Mouse (Mus musculus): ENCODE data around the gene Spata13. TPM values are rescaled to one million over a fixed set of nuclear protein-coding genes. Genes with fewer than 3 reads are reported as not detected.

Spata13 gene
- 2.5 TPM for polyA plus RNA-seq (2014; fragmentation: Illumina TruSeq; extraction: RNeasy Lipid Tissue Mini Kit (QIAGEN cat#74804); ENCODE audit: low read depth, low replicate concordance)

DNA sequence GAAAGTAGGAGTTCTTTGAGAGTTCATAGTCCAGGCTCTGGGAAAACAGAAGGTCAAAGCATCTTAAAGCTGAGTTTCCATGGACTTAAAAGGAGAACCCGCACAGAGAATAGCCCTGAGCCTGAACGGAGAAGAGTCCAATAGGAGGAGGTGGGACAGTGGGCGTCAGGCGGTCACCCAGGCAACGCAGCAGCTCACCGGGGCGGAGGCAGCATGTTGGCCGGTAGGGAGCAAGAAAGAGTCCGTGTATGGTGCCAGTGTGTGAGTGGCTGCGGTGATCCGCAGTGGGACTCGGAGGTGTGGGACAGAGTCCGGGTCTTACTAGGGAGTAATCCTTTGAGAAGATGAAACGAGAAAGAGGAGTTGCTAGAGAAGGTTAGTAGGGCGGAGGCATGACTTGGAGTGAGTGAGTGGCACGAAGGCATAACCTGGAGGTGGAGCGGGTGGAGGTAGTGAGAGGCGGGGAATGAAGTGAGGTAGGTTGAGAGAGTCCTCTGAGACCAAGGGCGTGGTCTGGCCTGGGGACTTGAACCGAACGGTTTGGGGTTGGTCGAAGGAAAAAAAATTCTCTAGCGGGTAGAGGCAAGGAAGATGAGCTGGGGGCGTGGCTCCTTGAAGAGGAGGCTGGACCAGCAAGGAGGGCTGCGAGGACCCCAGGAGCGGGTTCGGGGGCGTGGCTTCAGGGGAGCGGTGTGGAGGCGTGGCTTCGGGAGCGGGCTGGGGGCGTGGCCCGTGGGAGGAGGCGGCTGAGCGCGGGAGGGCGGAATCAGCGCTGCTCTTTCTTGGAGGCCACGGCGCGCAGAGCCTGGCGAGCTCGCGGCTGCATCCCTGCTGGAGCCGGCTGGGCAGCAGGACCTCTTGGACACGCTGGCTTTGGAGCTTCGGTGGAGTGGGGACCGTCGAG, at the start of gene Spata13:
TSS of gene Spata13 (plus strand) at position 41 of the 904 bp plus-strand sequence.

DNA sequence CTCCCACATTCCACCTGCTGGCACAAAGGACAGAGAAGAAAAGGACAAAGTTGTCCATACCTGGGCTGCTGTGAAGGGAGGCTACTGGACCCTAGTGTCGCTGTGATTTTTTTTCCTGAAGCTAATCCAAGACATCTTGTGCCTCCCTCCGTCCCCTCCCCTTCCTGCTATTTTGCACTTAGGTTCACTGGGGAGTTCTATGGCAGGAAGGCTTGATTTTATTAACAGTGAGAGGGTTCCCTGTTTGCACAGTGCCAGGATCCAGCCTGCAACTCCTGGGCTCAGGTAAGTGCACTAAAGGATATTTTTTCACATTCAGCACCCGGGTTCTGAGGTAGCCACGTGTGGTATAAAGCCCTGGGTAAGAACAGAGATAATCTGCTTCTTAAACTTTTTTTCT, 134.1 kb downstream of the Spata13 start, which contains the start of gene C1qtnf9:
TSS of gene C1qtnf9 (plus strand) at position 251 of the 400 bp plus-strand sequence.

DNA sequence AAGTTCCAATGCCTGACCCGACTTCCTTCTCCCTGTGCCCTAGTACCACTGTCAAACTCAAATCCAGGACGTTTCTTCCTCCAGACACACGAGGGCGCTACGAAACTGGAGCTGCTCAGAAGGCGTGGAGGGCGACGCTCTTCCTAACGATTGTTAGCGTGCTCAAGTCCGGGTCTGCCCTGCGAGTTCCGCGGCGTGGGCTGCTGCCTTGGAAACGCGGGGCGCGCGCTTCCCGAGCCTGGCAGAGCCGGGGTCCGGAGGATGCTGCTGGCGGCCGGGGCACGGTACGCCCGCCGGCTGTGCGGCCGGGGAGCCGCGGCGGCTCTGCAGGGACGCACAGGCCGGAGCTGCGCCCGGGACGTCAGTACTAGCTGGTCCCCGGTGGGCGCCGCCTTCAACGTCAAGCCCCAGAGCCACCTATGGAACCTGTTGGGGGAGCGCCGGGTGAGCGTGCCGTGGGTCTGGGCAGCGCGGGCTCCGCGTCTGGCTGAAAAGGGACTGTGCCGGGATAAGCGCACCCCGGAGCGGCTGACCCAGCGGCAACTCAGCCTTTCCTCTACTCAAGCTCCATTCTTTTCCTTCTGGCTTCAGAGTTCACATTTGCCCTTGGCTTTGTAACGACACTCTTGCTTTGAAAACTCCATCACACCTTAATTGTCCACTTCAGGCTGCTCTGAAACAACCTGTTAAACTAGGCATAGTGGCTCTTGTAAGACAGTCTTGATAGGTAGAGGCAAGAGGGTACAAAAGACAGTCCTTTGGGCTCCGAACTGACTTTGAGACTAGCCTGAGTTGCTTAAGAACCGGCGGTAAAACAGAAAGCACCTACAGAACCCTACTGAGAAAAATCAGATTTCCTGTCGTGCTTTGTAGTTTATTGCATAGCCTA, 150.9 kb downstream of the Spata13 start, which contains the start of gene Mipep:
TSS of gene Mipep (plus strand) at position 147 of the 889 bp plus-strand sequence.

Other genes starting within 250 kb of the Spata13 start
- gene C1qtnf9, start 134.1 kb downstream of the Spata13 start, polyA plus RNA-seq (2014; fragmentation: Illumina TruSeq; extraction: RNeasy Lipid Tissue Mini Kit (QIAGEN cat#74804); ENCODE audit: low read depth, low replicate concordance), result 0.91 TPM
- gene Mipep, start 150.6 kb downstream of the Spata13 start, polyA plus RNA-seq (2014; fragmentation: Illumina TruSeq; extraction: RNeasy Lipid Tissue Mini Kit (QIAGEN cat#74804); ENCODE audit: low read depth, low replicate concordance), result 217 TPM